Mouse (Mus musculus) spleen, adult 18-20 months (tissue): Measurements from ENCODE around the gene Tsks.

Experiments used
- DNase-seq, 2 experiments: peaks; one replicate each; pipeline ENCODE4 v3.0.0; 2022; ENCODE audit warnings: mixed read lengths in 2 of 2

Tsks gene

DNA sequence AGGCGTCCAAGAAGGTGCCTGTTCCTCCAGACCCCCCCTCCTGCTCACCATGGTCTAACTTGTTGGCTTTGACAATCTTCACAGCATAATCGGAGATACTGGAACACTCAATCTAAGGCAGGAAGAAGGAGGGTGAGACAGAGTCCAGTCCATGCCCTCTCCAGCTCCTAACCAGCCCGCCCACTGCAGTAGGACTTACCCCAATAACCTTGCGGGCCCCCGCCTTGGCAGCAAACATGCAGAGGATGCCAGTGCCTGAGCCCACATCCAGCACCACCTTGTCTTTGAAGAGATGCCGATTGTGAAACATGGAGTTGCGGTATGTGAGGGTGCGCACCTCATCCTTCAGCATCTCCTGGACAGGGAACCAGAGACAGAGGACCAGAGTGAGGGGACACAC, 38.5 kb downstream of the Tsks start:
- DNase-seq, result no peak

- DNase-seq, result peak; percentile 64 to 86
Observed at GRCm38 (mm10) chr7:44983085-44983484, 40.1 kb downstream of the Tsks start.

DNA sequence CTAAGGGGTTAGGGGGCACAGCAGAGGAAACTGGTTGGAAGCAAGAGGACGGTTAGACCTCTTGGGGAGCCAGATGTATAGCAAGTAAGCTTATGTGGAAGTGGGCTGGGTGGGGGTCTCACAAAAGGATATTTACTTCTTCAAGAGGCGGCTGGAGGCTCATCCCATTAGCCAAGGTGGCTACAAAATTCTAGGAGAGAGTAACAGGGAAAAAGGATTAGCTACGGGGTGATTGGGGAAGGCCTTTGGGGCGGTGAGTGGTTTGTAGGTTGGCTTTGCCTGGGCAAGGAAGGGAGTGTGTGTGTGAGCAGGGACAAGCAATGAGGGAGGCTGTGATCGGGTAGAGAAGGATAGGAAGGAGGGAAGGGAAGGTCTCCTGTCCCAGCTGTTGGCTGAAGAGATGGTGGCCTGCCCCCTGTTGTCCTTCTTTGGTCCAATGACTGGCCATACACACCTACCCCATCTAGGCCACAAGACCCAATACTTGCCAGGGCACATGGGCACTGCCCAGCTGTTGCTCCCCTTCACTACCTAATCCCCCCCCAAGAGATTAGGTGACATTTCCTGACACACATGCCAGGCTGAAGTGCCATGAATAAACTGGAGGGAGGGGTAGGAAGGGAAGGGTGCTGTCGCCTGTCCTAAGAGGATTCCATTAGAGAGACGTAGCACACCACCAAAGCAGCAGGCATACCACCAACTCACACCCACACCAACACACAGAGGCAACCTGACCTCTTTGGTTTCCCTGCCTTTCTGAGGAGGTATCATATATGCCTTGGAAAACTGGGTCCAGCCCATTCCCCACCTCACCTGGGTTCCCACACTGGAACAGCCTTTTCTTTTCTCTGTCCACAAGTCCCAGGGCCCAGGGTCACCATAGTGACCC, 41.2 kb downstream of the Tsks start:
- no peak for DNase-seq

DNA sequence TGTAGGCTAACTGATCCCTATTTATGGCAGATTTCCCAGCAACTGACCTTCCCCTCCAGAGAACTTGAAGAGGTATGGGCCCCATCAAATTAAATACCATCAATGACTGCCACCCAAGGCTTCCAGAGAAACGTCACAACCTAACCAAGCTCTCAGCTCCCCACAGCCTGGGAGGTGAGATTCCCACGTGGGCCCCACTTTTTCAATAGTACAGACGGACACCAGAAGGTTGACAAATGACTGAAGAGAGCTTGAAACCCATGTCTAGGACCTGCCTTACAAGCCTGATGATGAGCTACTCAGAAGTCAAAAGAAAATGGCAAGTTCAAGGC, 41.8 kb downstream of the Tsks start:
- no peak for DNase-seq

DNA sequence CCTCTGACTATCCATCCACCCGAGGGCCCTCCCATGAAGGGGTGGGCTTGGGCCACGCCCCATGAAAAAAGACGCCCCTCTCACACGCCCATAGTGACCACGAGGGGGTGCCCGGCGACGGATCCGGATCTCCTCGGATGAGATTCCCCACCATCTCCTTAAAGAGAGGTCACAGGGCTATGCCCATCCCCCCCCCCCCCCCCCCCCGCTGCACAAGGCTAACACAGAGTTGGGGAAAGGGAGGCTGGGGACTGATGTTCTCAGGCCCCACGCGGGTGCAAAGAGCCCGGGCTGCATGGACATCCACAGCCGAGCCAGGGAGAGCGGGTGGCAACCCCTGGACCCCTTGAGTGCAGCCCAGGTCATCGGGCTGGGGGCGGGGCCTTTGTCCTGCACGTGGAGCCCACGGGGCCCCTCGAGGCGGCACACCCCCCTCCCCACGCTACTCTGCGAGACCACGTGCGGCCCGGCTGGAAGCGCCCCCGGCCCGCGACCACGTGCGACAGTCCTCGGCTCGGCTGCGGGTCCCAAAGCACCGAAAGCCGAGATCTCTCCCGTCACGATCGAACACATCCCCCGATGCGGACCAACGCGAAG, 42.7 kb downstream of the Tsks start:
- peak; percentile 54 to 59 for DNase-seq

DNA sequence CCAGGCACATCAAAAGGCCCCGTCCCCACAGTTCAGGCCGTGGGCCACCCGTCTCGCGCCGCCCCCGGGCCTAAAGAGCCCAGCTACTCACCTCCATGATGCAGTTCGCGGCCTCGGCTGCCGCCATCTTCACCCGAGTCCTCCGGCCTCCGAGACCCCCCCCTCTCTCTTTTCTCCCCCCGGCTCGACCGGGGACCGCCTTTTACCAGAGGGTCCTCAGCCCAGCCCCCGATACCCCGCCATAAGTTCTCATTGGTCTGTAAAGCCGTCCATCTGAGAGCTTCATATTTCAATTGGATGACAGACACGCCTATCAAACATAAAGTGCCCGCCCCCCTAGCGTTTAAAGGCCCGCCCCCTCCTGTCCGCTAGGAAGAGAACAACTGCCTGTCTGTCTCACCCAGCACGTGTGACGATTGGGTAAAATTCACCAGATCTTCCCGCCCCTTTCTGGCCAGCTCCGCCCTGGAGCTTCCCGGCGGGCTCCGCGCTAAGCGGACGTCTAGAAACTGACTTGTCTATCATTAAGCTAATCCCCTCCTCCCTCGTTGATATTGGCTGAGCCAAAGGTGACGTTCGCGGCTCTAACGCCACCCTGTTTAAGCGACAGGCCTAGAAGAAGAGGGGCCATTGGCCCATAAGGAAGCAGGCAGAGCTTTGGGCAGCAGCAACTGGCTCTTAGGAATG, 43.3 kb downstream of the Tsks start, which contains the start of gene Prmt1:
Gene Prmt1, minus strand, starts transcription at position 377 of the 687 bp plus-strand sequence.
- DNase-seq, result peak; percentile 94 to 97

DNA sequence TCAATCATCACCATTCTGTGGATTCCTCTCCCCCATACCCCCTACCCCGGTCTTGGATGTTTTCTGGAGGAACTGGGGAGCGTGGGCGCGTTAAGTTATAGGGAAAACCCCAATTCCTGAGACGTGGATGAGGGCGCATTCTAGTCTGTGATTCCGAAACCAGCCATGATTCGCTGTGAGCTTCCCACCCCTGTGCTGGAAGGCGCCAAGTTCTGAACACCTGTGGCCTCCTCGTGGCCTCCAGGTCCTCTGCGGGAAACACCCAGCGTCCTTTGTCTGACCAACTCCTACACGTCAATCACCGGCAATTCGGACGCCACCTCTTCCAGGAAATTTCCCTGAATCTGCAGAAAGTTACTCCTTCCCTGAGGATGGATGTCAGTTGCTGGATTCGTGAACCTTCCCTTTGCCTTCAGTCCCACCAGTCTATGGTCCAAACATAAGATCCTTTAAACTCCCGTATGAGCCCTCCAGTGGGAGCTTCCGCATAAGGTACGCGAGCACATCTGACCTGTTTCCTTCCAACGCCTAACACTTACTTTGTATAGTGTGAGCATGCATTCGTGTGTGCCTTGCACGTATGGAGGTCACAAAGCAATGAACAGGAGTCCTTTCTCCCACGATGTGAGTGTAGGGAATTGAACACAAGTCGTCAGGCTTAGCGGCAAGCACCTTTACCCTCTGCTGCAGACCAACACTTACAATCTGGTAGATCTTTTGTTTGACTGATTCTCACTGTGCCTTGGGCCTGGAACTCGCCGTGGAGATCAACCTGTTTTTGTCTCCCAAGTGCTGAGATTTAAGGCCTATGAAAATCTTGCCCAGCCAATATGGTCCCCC, 44.1 kb downstream of the Tsks start:
- DNase-seq, result no peak

DNA sequence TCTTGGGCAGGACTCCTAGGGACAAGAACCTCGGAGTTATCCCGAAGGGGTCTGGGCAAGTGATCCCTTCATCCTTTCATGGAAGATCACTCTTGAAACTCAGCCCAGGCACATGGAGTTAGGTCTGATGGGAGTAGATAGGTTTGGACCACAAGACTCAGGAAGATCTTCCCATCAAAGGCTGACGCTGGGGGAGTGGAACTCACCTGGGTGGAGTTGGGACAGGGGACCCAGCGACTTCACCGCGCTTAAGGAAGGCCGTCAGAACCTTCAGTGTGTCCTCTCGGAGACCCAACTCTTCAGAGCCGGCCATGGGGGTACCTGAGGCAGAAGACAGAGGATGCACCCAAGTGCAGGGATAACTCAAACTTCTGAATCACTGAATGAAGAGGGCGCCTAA, 53.7 kb downstream of the Tsks start:
- DNase-seq, result no peak

- peak; percentile 92 to 96 for DNase-seq
Observed at GRCm38 (mm10) chr7:44997231-44997939, 54.4 kb downstream of the Tsks start, which contains the start of gene Irf3. Gene Irf3, plus strand, starts transcription at chr7:44997648.

DNA sequence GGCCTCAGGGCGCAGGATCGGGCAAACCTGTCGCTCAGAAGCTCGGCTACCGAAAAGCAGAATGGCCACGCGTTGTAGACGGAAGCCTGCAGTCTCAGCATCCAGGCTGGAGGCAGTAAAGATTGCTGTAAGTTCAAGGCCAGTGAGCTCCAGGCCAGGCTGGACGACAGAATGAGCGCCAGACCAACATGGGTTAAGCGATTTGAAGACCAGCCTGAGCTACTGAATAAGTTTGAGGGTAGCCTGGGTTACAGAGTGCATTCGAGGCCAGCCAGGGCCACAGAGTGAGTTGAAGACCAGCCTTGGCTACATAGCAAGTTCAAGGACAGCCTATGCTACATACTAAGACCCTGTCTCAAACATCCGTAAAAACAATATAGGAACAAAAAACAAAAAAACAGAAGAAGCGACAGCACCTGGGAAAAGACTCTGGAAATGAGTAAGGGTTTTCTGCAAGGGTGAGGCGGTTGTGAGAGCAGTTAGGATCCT, 55.0 kb downstream of the Tsks start:
- no peak for DNase-seq

DNA sequence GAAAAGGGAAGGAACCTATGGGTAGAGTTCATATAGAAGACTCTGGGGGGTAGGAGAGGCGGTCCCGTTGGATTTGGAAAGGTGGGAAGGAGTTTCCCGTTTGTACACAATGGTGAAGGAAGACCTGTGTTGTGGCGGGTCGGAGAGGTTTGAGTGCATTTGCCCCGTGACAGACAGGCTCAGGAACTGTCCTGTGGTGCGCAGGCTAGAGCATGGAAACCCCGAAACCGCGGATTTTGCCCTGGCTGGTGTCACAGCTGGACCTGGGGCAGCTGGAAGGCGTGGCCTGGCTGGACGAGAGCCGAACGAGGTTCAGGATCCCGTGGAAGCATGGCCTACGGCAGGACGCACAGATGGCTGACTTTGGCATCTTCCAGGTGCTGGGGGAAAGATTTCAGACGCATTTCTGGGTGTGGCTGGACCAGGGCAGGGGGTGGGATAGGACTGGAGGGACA, 55.5 kb downstream of the Tsks start, which contains the start of gene Bcl2l12:
Gene Bcl2l12, minus strand, starts transcription at position 212 of the 455 bp plus-strand sequence.
- peak in 1 of 2 experiments; percentile 28 for DNase-seq

DNA sequence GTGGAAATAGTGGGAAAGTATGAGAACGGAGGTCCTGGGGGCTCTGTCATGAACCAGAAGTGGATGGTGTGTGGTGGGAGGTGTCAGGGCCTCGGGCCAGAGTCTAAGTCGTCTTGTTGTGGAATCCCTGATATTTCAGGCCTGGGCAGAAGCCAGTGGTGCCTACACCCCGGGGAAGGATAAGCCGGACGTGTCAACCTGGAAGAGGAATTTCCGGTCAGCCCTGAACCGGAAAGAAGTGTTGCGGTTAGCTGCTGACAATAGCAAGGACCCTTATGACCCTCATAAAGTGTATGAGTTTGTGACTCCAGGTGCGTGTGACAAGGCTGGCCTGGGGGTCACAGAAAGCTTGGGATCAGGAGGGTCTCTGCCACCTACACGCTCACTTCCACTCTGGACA, 56.7 kb downstream of the Tsks start:
- peak in 1 of 2 experiments; percentile 4 for DNase-seq

GRCm38 (mm10) chr7:45000539-45001114, 57.6 kb downstream of the Tsks start:
- DNase-seq, result peak in 1 of 2 experiments; percentile 9

DNA sequence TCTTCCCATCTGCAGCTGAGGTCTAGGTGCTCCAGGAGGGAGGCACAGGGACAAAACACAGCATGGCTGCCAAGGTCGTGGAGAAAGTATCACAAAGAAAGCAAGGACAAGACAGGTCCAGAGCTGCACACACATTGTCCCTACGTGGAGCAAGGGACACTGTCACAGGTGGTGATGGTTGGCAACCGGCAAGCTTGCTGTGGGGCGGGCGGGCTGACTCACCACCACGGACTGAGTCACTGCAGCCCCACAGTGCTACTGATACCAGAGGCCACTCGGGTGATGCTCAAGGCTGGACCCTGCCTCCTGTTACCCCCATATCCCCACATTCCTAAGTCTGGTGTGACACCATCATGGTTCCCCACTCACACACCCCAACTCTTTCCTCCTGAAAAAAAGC, 59.4 kb downstream of the Tsks start:
- DNase-seq, result peak in 1 of 2 experiments; percentile 4

GRCm38 (mm10) chr7:45004546-45004945, 61.5 kb downstream of the Tsks start:
- no peak for DNase-seq

DNA sequence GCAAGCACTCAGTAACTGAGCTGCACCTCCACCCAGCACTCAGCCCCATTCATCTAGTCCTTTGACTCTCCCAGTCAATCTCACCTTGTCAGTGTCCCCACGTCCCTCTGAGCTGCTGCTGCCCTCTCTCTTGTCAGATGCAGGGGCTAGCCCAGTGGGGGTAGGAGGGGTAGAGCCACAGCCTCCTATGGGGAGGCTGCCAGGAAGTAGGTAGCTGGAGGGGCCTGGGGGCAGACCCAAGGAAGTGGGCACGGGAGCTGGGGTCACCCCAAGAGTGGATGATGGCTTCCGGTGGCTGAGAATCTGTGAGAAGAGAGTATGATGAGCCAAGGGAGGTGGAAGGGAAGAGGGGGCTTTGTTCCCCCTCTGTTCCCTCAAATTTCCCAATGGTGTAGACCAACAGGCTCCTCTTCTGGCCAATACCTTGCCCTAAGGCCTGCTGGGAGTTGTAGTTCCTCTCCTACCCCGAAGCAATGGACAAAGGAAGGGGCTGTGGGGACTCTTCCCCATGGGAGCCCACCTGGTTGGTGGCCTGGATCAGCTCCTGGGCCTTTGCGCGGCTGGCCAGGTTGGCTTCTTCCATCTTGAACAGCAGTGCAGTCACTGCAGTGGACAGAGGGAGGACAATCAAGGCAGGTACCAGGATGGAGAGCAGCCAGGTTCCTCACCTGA, 62.5 kb downstream of the Tsks start:
- DNase-seq, result peak in 1 of 2 experiments; percentile 4

DNA sequence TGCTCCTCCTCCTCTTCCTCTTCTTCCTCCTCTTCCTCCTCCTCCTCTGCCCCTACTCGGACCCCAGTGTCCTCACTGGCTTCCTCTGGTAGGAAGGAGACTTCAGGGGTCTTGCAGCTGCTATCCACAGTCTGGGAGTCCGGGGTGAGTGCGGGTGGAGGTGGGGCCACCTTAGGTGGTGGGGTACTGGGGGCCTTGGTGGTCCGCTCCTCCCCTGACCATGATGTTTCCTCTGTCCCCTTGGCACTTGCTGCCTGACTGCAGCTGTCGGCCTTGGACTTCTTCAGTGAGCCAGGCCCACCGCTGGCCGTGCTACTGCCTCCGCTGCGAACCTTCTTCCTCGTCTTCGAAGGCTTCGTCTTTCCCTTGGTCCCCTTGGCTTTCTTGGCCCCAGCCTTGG, 63.5 kb downstream of the Tsks start:
- peak in 1 of 2 experiments; percentile 5 for DNase-seq

DNA sequence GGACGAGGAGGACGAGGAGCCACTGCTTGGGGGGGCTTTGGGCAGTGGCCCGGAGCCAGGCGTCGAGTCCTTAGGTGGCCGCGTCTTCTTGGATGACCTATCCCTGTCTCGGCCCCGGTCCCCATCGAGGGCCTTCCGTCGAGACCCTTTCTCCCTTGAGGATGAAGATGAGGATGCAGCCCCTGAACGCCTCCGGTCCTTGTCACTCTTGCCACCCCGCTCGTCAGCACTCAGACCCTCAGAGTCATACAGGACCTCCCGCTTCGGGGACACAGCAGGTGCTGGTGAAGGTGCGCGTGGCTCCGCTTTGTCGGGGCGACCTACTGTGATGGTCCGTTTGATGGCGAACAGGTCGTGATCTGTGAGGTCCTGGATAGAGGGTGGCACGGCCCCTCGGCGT, 64.1 kb downstream of the Tsks start:
- DNase-seq, result no peak
